Mouse (Mus musculus): Measurements from ENCODE around the gene Casq1. TPM values are rescaled to one million over a fixed set of nuclear protein-coding genes. Genes with fewer than 3 reads are reported as not detected.

The Casq1 gene
- polyA plus RNA-seq, 1 experiment from 2014 or later: 2.1 TPM

DNA sequence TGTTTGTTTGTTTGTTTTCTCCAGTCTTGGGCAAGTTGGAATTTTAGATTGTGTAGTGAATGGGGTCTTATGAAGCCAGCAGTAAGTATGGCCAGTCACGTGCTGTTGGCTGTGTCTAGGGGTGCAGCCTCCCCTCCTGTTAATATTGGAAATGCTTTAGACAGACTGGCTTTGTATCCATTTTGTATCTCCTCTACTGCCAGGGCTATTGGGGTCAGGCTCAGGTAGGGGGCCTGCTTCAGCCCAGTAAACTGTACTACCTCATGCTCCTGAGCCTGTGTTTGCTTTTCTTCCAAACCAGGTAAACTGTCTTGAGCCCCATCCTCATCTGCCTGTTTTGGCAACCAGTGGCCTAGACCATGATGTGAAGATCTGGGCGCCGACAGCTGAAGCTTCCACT, 27.5 kb downstream of the Casq1 start:
- H3K4me2 ChIP-seq (replicated peaks): no peak overlapping the region
- H3K9ac ChIP-seq: no peak overlapping the region
- 92% methylated on average over 3 of the region's 3 CpGs for WGBS
- ATAC-seq (ENCODE audit: low FRiP score, low read depth): no peak
- no peaks in the 10 kb centered on the region for H3K9me3 ChIP-seq
- H3K4me1 ChIP-seq: no peaks in the 10 kb centered on the region
- no peak overlapping the region for H3K4me3 ChIP-seq
- H3K27me3 ChIP-seq (replicated peaks): no peaks in the 10 kb centered on the region
- H3K27ac ChIP-seq: no peak overlapping the region
- peaks cover 83% of the 10 kb centered on the region for H3K36me3 ChIP-seq

DNA sequence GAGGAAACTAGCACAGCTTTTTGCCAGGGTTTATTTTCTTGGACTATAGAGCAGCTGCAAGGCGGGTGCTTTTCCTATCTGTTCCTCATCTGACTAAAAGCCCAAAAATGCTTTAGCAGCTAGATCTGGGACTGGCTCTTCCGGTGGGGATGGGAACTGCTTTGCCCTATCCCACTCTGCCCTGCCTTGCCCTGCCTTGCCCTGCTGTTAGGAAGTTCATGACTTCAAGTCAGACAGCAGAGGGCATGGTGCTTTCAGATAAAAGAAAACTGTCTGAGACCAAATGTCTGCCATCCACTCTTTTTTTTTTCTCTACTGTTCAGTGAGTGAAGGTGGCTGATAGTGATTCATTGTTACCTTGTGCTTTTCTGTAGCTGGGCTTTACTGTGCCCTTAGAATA, 28.1 kb downstream of the Casq1 start:
- ATAC-seq (ENCODE audit: low FRiP score, low read depth): no peak
- H3K9ac ChIP-seq: no peak overlapping the region
- H3K9me3 ChIP-seq: no peaks in the 10 kb centered on the region
- H3K36me3 ChIP-seq: peaks cover 83% of the 10 kb centered on the region
- H3K27me3 ChIP-seq (replicated peaks): no peaks in the 10 kb centered on the region
- WGBS: 91% methylated on average over 2 of the region's 2 CpGs
- no peak overlapping the region for H3K4me2 ChIP-seq (replicated peaks)
- H3K27ac ChIP-seq: no peak overlapping the region
- no peak overlapping the region for H3K4me3 ChIP-seq
- H3K4me1 ChIP-seq: no peaks in the 10 kb centered on the region

DNA sequence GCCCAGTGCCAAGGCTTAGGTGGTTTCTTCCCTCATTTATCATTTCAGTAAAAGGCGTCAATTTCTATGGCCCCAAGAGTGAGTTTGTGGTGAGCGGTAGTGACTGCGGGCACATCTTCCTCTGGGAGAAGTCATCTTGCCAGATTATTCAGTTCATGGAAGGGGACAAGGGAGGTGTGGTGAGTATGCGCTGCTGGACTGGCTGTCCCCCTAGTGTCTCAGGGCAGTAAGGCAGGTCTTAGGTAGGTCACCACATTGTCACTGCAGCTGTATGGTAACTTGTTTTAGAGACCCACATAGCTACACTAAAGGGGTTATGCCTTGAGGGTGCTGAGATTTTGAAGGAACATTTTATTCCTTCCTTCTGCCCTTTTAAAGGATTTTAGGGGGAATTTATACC, 30.8 kb downstream of the Casq1 start:
- Histone ChIP-seq H3K9ac (no peak overlapping the region), H3K27ac (no peak overlapping the region), H3K4me1 (no peaks in the 10 kb centered on the region), H3K4me2 (replicated peaks) (no peak overlapping the region), H3K4me3 (no peak overlapping the region), H3K36me3 (peaks cover 70% of the 10 kb centered on the region), H3K9me3 (no peaks in the 10 kb centered on the region), H3K27me3 (replicated peaks) (no peaks in the 10 kb centered on the region)
- peak; percentile 41; the same call in 1 of the 2 replicates for ATAC-seq (ENCODE audit: low FRiP score, low read depth)
- 77% methylated on average over 4 of the region's 4 CpGs for WGBS

DNA sequence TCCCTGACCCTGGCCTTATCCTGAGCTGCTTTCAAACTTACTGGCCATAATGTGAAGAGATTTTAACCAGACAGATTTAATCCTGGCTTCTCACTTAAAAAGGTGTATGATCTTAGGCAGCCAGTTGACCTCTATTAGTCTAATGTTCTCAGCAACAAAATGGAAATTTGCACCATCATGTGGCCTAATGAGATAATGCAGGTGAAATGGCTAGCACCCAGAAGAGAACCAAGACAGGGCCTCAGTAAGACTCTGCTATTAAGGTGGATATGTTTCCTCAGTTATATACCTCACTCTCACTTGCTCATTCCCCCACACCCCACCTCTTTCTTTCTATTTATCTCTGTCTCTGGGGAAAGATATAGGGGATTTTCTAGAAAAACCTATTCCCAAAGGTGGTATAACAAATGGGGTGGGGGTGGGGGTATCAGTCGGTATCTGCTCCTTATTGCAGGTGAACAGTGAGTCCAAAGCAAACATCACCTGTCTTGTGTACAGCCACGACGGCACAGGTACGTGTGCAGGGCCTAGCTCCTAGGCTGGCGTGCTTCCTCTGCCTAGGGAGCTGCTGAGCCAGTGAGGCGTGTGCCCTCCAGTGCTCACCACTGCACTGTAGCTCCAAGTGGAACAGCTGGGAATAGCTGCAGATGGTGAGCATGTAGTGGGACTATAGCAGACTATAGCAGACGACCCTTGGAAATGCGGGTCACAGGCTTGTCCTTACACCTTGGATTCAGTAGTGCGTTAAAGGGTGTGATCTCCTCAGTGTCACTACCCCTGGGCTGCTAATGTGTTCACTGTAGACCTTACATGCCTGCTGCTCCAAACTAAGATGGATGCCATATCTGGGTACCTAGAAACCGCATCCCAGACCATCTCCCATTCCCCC, 33.0 kb downstream of the Casq1 start:
- no peaks in the 10 kb centered on the region for H3K9me3 ChIP-seq
- H3K27me3 ChIP-seq (replicated peaks): no peaks in the 10 kb centered on the region
- WGBS: 94% methylated on average over 10 of the region's 10 CpGs
- no peak overlapping the region for H3K27ac ChIP-seq
- ATAC-seq (ENCODE audit: low FRiP score, low read depth): 0 out of 2 replicates have a peak, but pooled peaks have one; percentile 13
- H3K4me2 ChIP-seq (replicated peaks): no peak overlapping the region
- no peaks in the 10 kb centered on the region for H3K4me1 ChIP-seq
- no peak overlapping the region for H3K9ac ChIP-seq
- no peak overlapping the region for H3K4me3 ChIP-seq
- H3K36me3 ChIP-seq: peaks cover 62% of the 10 kb centered on the region

DNA sequence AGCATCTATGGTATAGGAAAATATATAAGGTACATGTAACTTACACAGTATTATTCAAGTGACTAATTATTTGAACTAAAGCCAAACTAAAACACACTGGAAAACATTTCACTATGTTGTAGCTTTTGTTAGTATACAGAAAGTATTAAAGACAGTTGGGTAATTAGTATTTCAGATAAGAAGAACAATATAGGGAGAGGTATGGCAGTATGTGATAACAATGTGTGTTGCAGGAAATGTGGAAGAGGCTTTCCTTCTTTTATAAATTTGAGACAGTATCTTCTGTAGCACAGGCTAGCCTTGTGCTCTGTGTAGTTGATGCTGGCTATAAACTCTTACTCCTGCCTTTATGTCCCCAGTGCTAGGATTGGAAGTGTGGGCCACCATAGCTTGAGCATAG, 35.8 kb downstream of the Casq1 start:
- H3K27me3 ChIP-seq (replicated peaks): no peaks in the 10 kb centered on the region
- H3K9me3 ChIP-seq: no peaks in the 10 kb centered on the region
- H3K36me3 ChIP-seq: peaks cover 43% of the 10 kb centered on the region
- no peaks in the 10 kb centered on the region for H3K4me1 ChIP-seq
- H3K4me3 ChIP-seq: no peak overlapping the region
- ATAC-seq (ENCODE audit: low FRiP score, low read depth): no peak
- no peak overlapping the region for H3K4me2 ChIP-seq (replicated peaks)
- H3K9ac ChIP-seq: no peak overlapping the region
- H3K27ac ChIP-seq: no peak overlapping the region

DNA sequence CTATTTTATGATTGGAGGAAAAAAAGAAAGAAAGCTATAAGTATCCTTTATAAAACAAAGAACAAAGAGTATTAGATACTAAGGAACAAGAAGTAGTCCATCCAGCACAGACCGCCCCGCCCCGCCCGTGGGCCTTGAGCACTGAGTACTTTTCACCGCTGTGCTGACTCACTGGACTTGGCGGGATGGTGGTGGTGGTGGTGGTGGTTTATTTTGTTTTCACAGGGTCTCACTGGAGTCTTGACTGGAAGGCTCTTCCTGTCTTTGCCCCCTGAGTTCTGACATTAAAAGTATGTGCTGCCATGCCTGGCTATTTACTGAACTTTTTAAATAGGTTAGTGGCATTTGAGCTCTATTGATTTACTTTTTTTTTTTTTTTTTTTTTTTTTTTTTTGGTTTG, 36.6 kb downstream of the Casq1 start:
- no peak overlapping the region for H3K4me2 ChIP-seq (replicated peaks)
- H3K9me3 ChIP-seq: no peaks in the 10 kb centered on the region
- no peak overlapping the region for H3K27ac ChIP-seq
- peaks cover 47% of the 10 kb centered on the region for H3K36me3 ChIP-seq
- no peaks in the 10 kb centered on the region for H3K4me1 ChIP-seq
- H3K27me3 ChIP-seq (replicated peaks): no peaks in the 10 kb centered on the region
- WGBS: 96% methylated on average over 6 of the region's 6 CpGs
- no peak for ATAC-seq (ENCODE audit: low FRiP score, low read depth)
- no peak overlapping the region for H3K9ac ChIP-seq
- no peak overlapping the region for H3K4me3 ChIP-seq

DNA sequence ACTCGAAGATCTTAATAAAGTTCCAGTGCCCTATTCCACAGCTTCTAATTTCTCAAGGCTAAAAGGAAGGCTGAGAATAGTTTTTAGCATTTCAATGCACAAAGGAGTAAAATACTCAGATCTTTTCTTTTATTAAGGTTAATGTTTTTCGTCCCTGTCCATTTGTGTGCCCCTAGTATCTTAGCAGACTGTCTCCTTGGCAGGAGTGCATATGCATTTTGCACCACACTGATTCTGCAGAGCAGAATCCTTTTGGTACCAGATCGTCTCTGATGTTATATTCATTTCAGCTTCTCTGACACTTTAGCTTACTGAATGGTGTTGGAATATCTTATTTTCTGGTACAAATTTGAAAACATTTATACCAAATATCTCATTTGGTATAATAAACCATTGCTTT, 37.9 kb downstream of the Casq1 start:
- Histone ChIP-seq H3K4me1 (no peaks in the 10 kb centered on the region), H3K36me3 (peaks cover 42% of the 10 kb centered on the region), H3K9me3 (no peaks in the 10 kb centered on the region), H3K27me3 (replicated peaks) (no peaks in the 10 kb centered on the region), H3K4me2 (replicated peaks) (no peak overlapping the region), H3K4me3 (no peak overlapping the region), H3K27ac (no peak overlapping the region), H3K9ac (no peak overlapping the region)
- WGBS: 95% methylated on average over 3 of the region's 3 CpGs
- no peak for ATAC-seq (ENCODE audit: low FRiP score, low read depth)

DNA sequence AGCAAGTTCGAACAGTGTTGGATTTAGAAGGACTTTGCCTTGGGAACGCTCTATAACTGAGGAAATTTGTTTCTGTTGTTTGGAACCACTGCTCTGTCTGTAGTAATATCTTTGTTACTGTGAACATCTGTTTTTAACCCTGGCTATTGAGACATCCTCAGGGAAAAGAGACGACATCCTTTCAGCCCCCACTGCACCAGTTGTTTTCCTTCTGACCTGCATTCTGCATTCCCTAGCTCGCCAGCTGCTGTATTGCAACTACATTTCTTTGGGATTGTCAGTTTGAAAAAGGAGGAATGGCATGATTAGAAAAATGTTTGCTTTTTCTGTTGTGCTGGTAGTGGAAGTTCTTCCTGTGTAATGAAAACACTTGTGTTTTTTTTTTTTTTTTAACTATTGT, 38.8 kb downstream of the Casq1 start:
- no peak overlapping the region for H3K4me2 ChIP-seq (replicated peaks)
- H3K9ac ChIP-seq: no peak overlapping the region
- H3K27ac ChIP-seq: no peak overlapping the region
- ATAC-seq (ENCODE audit: low FRiP score, low read depth): no peak
- H3K9me3 ChIP-seq: no peaks in the 10 kb centered on the region
- H3K4me3 ChIP-seq: no peak overlapping the region
- peaks cover 37% of the 10 kb centered on the region for H3K36me3 ChIP-seq
- no peaks in the 10 kb centered on the region for H3K27me3 ChIP-seq (replicated peaks)
- WGBS: 73% methylated on average over 4 of the region's 4 CpGs
- no peaks in the 10 kb centered on the region for H3K4me1 ChIP-seq

DNA sequence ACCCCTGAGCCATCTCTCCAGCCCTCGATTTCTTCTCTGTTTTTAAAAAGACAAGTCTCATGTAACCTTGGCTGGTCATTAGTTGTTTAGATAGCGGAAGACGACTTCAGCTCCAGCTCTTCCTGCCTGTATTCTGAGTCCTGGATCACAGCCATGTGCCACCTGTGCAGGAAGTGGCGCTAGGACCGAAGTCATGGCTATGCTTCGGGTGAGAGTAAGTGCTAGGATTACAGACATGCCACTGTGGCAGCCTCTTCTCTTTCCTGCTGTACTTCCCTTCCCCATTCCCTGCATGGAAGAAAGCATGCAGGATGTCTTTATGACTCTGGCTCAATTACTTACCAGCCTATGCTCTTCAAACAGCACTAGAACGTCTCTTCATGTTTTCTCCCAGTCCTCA, 40.6 kb downstream of the Casq1 start:
- Histone ChIP-seq H3K9me3 (no peaks in the 10 kb centered on the region), H3K4me1 (no peaks in the 10 kb centered on the region), H3K4me3 (no peak overlapping the region), H3K9ac (no peak overlapping the region), H3K36me3 (peaks cover 49% of the 10 kb centered on the region), H3K4me2 (replicated peaks) (no peak overlapping the region), H3K27ac (no peak overlapping the region), H3K27me3 (replicated peaks) (no peaks in the 10 kb centered on the region)
- WGBS: 82% methylated on average over 7 of the region's 7 CpGs
- no peak for ATAC-seq (ENCODE audit: low FRiP score, low read depth)

DNA sequence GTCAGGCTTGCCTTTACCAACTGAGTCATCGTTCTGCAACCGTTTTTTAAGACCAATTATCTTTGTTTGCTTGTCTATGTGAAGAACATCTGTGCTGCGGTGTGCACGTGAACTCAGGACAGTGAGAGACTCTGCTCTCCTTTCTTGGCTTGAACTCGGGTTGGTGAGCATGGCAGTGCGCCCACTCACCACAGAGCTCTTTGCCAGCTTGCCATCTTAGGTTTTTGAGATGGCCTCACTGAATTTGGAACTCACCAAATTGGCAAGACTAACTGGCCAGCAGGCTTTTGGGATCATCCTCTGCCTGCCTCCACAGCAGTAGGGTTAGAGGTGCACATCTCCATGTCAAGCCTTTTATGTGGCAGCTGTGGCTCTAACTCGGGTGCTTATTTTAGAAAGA, 41.9 kb downstream of the Casq1 start:
- no peaks in the 10 kb centered on the region for H3K4me1 ChIP-seq
- WGBS: 91% methylated on average over 7 of the region's 7 CpGs
- H3K36me3 ChIP-seq: peaks cover 59% of the 10 kb centered on the region
- H3K4me2 ChIP-seq (replicated peaks): no peak overlapping the region
- no peak overlapping the region for H3K9ac ChIP-seq
- H3K27me3 ChIP-seq (replicated peaks): no peaks in the 10 kb centered on the region
- ATAC-seq (ENCODE audit: low FRiP score, low read depth): no peak
- H3K4me3 ChIP-seq: no peak overlapping the region
- H3K27ac ChIP-seq: no peak overlapping the region
- H3K9me3 ChIP-seq: no peaks in the 10 kb centered on the region

DNA sequence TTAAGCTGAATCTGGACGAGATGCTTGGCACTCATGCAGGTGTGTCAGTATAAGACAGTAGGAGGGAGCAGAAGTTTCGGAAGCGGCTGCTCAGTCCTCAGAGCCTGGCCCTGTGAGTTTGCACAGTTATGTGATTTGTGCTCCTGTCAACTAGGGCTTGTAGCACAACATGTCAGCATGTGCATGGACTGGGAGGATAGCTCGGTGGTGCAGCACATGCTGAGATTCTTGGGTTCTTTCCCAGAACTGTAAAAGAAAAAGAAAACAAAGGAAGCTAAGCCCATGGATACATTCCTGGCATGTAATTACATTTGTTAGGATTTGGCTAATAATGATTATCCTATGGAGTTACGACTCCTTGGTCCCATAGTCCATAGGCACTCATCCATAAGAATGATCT, 46.5 kb downstream of the Casq1 start:
- H3K4me2 ChIP-seq (replicated peaks): no peak overlapping the region
- WGBS: 83% methylated on average over 5 of the region's 5 CpGs
- H3K36me3 ChIP-seq: peaks cover 86% of the 10 kb centered on the region
- H3K4me1 ChIP-seq: no peaks in the 10 kb centered on the region
- no peak overlapping the region for H3K9ac ChIP-seq
- no peak overlapping the region for H3K27ac ChIP-seq
- no peak overlapping the region for H3K4me3 ChIP-seq
- ATAC-seq (ENCODE audit: low FRiP score, low read depth): no peak
- no peaks in the 10 kb centered on the region for H3K9me3 ChIP-seq
- no peaks in the 10 kb centered on the region for H3K27me3 ChIP-seq (replicated peaks)

DNA sequence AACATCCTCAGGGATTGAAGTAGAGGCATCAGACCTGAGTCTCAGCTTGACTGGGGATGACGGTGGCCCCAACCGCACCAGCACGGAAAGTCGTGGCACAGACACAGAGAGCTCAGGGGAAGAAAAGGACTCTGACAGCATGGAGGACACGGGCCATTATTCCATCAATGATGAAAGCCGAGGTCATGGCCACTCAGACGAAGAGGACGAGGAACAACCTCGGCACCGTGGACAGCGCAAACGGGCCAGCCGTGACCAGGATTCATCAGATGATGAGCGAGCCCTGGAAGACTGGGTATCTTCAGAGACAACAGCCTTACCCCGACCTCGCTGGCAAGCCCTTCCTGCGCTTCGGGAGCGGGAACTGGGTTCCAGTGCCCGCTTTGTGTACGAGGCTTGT, 47.3 kb downstream of the Casq1 start:
- H3K27ac ChIP-seq: no peak overlapping the region
- H3K9me3 ChIP-seq: no peaks in the 10 kb centered on the region
- no peak overlapping the region for H3K4me3 ChIP-seq
- no peaks in the 10 kb centered on the region for H3K27me3 ChIP-seq (replicated peaks)
- no peak overlapping the region for H3K9ac ChIP-seq
- H3K4me1 ChIP-seq: no peaks in the 10 kb centered on the region
- peaks cover 85% of the 10 kb centered on the region for H3K36me3 ChIP-seq
- no peak overlapping the region for H3K4me2 ChIP-seq (replicated peaks)
- ATAC-seq (ENCODE audit: low FRiP score, low read depth): no peak
- WGBS: 86% methylated on average over 21 of the region's 21 CpGs

DNA sequence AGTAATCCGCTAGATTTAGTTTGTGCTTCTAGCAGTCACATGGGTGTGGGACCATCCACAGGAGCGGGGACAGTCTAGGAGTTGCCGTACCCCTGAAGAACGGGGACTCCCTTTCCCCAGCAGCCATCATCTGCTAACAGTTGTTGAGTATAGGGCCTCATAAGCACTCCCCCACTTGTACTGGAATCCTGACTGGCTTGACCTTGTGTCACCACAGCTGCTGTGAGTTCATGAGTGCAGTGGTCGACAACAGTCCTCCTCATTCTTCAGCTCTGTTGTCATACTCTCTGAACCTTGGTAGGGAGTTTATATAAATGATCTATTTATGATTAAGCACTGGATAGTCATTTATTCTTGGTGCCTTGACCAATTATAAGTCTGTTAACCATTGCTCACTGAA, 49.9 kb downstream of the Casq1 start:
- H3K27ac ChIP-seq: no peak overlapping the region
- whole genome bisulfite sequencing: 95% methylated on average over 5 of the region's 5 CpGs
- peaks cover 90% of the 10 kb centered on the region for H3K36me3 ChIP-seq

More for the DNA sequence above, 49.9 kb downstream of the Casq1 start:
- no peak overlapping the region for H3K4me2 ChIP-seq (replicated peaks)
- H3K27me3 ChIP-seq (replicated peaks): no peaks in the 10 kb centered on the region
- no peaks in the 10 kb centered on the region for H3K4me1 ChIP-seq
- no peak for ATAC-seq (ENCODE audit: low FRiP score, low read depth)
- no peaks in the 10 kb centered on the region for H3K9me3 ChIP-seq
- H3K9ac ChIP-seq: no peak overlapping the region
- no peak overlapping the region for H3K4me3 ChIP-seq
